Mouse (Mus musculus) frontal cortex, adult 2 months (tissue): Measurements from ENCODE around the gene Sez6l. TPM values are rescaled to one million over a fixed set of nuclear protein-coding genes. Genes with fewer than 3 reads are reported as not detected.

Experiments
- polyA plus RNA-seq: library from polyadenylated mRNA; depleted of rRNA; stranded (reverse); fragments of >200 nt; gene quantifications from 2 replicates; pipeline ENCODE4 v1.2.3, GENCODE M21; 2012; rRNA removed

Sez6l gene
- polyA plus RNA-seq, 1 experiment = 82.5 TPM

Other genes with a start within 250 kb of the Sez6l start
- gene Srrd, start 234.1 kb downstream of the Sez6l start, polyA plus RNA-seq = 55.5 and 58.8 TPM in 2 replicates
- gene Hps4, start 234.1 kb downstream of the Sez6l start, polyA plus RNA-seq = 41.4 and 42.5 TPM in 2 replicates
- 0.04 TPM in 1 of 2 replicates, not detected in the other for gene Gm6583, start 221.2 kb downstream of the Sez6l start, polyA plus RNA-seq
- gene Asphd2, start 182.3 kb downstream of the Sez6l start, polyA plus RNA-seq = 146 and 153 TPM in 2 replicates
- gene Gm6588, start 127.8 kb downstream of the Sez6l start, polyA plus RNA-seq = not detected in 2 replicates